Mouse (Mus musculus) adrenal gland, adult 2 months (tissue): ENCODE measurements around the gene Ube2l3. TPM values are rescaled to one million over a fixed set of nuclear protein-coding genes. Genes with fewer than 3 reads are reported as not detected.
"Not testable (repeated sequence)": the region's sequence is repeated elsewhere in the genome, so short reads cannot be mapped to it uniquely, and the experiment has no call there.

ENCODE experiments used
- DNase-seq: peaks from one replicate; pipeline ENCODE4 v3.0.0; 2021
- long read RNA-seq: library from polyadenylated mRNA; stranded (forward); transcript quantifications from one replicate; pipeline ENCODE4 v2.0.0, GENCODE M21; 2021
- polyA plus RNA-seq: library from polyadenylated mRNA; depleted of rRNA; stranded (reverse); fragments of >200 nt; gene quantifications from 2 replicates; pipeline ENCODE4 v1.2.3, GENCODE M21; 2012; rRNA removed
- total RNA-seq, 2 experiments: library from RNA; stranded (reverse); gene quantifications; 2 replicates each; pipeline ENCODE4 v1.2.3; 2021

Ube2l3 gene
- total RNA-seq (100 to 1,000 TPM; 198 to 273 TPM), polyA plus RNA-seq (91.0 and 109 TPM in 2 replicates)
- long read RNA-seq, transcript Ube2l3-201 (4 exons, 2,609 nt), result major isoform, 68 of 85 reads
- long read RNA-seq, partial matches to known transcripts, result 11 of 85 reads
- long read RNA-seq, other reads (novel, unspliced or antisense), result 4 of 85 reads

DNA sequence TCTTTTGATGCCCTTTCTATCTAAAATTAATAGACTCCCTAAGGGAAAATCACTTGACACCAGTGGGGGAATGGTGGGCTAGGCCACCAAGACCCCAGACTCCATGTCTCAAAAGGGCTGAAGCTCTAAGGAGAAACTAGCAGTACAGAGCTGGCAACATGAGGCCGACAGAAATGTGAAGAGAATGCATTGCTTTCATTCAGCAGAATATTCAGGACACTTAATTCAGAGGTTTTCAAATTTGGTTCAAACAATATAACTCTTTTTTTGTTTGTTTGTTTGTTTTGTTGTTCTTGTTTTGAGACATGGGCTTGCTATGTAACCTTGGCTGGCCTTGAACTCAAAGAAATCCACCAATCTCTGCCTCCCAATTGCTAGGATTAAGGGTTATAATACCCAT, at the start of gene Ube2l3:
Ube2l3 (minus strand) TSS at position 101 of the 400 bp plus-strand sequence.
- no peak for DNase-seq

DNA sequence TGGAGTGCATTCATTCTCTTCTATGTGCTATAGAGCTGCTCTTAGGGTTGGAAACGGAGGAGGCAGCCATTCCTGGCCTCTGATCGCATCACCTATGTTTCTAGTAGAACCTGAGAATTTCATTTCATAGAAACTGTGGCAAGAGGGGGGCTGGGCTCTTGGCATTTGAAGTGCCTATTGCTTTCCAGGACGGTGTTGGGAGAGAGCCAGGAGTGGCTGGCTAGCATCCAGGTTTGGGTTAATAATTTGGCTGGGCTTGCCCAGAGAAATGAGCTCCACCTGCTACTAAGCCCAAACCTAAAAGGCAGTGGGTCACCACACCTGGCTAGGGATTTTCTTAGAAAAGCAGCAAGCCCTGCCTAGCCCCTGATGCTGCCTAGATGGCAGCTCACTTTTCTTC, 49.1 kb upstream of the Ube2l3 start:
- peak; percentile 90 for DNase-seq

DNA sequence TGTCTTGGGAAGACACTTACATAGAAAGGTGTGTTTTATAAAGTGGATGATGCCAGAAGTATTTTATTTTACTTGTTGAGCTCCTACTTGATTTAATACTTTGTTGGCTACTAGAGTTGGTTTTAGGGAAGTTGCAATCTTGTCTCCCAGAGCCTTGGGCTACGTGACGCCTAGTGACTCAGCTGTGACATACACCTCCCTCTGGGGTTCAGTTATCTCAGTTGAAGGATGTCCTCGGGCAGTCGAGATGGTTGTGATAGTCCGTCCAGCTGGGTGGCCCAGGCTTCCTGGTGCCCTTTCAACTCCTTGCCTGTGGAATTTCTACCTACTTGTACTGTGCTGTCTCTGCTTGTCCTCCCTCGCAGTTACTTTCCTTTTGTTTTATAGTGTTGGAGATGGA, 46.7 kb upstream of the Ube2l3 start:
- DNase-seq, result peak; percentile 83

DNA sequence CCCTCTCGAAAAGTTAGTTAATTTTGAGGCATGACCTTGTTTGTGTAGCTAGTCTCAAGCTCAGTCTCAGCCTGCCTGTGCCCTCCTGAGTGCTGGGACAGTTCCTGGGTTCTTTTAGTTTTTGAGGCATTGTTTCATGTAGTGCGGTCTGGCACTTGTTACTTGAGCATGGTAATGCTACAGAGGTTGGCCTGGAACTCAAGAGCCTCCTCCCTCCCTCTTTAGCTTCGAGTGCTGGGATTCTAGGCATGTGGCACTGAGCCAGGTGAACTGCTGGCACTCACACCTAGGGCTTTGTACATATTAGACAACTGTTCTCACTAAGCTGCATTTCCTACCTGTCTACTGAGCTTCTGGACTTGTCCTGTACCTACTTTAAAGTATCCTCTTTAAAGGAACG, 45.3 kb upstream of the Ube2l3 start:
- peak; percentile 31 for DNase-seq

DNA sequence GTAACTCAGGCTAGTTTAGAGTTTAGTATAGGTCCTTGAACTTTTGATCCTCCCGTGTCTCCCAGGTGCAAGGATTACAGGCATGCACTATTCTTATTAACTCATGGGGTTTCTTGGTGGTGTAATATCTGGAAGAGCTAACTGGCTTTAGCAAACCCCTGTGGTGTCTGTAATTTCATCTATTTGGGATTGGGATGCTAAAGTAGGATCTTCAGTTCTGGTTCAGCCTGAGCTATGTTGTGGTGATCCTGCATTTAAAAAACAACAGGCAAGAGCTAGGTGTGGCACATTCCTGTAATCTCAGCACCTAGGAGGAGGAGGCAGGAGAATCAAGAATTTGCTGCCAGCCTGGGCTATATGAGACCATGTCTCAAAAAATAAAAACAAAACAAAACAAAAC, 42.5 kb upstream of the Ube2l3 start:
- DNase-seq, result no peak

DNA sequence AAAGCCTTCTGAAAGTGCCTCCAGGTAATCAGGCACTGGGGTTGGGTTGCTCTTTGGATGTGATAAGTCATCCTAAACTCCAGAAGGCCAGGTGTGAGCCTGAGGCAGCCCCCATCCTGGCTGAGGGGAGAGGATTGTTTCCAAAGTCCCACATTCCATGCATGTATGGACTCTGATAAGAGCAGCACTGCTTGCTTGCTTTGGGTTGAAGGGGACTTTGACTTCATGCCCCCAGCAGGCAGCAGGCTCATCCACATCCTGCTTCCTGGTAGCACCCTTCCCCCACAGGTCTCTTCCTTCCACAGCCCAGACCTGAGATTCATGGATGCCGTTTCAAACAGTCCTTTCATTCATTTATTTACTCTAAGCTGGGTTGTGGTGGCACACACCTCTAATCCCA, 41.3 kb upstream of the Ube2l3 start:
- DNase-seq, result no peak

DNA sequence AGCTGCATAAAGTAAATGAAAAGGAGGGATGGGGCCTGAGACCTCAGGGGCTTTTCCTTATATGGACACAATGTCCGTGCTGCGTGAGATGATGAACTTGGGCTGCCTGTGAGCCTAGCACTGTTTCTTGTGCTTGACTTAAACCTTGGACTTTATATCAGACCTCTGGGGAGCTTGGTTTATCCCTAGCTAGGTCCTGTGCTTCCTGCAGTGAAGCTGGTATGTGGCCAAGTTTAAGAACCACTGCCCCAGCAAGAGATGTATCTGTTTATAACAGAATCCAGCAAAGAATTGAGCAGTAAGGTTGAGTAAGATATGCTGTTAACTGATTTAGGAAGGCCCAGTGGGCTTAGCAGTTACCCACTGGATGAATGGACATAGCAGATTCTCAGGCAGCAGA, 37.0 kb upstream of the Ube2l3 start:
- DNase-seq, result no peak

DNA sequence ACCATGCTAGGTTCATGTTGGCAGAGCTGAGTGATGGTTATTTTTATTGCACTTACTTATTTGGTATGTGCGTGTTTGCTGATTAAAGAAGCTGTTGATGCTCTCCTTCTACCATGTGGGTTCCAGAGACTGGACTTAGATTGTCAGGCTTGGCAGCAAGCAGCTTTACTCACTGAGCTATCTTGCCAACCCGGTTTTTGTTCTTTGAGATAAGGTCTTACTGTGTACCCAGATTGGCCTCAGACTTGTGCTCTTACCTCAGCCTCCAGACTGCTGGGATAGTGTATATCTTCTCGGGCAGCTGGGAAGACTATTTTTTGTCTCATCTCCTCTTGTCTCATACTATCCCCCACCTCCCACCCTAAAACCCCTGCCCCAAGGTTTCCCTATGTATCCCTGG, 35.2 kb upstream of the Ube2l3 start:
- DNase-seq, result no peak

DNA sequence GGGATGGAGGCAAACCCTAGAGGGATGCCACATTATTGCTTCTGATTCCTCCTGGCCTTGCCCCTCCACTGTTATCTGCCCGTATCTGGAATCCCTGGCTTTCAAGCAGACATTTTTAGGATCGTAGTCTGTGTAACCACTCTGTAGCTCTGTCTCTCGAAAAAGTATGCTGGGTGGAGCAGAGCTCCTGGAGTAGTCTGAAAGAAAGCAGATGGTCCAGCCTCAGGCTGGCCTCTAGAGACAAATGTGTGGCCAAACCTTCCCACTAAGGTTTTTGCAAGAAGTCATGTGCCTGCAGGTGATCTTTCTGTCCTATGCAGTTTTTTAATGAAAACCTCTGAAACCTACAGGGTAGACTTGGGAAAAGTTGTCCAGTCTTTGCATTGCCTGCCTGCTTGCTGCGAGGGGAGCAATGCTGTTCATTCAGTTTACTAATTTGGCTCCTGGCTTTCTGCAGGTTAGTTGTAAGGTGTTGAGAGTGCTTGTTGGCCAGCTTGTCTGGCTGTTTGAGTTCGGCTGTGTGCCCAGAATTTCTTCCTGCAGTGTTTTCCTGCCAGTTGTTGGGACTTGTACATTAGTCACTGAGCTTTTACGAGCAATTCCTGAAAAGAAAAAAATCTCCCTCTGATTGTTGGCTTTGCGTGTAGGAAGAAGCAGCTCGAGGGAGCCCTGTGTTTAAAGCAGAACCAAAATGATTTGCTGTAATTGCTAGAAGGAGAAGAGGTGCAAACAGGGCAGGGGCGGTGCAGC, 32.6 kb upstream of the Ube2l3 start:
- DNase-seq, result peak; percentile 55

DNA sequence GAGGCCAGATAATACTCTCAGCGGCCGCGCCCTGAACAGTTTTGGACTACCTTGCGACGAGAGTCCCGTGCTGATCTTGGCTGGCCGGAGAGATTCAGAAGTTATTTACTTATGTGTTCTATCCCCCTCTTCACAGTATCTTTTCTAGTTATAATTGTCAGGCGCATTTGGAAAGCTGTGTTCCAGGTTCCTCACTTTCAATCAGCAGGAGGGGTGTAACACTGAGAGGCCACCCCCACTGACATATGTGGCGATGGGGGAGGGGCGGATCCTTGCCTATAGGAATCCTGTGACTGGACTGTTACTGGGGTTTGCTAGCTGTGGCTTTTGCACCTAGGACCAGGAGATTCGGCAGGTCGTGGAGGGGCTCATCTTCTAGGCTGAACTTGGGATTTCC, 32.0 kb upstream of the Ube2l3 start:
- DNase-seq, result peak; percentile 20

DNA sequence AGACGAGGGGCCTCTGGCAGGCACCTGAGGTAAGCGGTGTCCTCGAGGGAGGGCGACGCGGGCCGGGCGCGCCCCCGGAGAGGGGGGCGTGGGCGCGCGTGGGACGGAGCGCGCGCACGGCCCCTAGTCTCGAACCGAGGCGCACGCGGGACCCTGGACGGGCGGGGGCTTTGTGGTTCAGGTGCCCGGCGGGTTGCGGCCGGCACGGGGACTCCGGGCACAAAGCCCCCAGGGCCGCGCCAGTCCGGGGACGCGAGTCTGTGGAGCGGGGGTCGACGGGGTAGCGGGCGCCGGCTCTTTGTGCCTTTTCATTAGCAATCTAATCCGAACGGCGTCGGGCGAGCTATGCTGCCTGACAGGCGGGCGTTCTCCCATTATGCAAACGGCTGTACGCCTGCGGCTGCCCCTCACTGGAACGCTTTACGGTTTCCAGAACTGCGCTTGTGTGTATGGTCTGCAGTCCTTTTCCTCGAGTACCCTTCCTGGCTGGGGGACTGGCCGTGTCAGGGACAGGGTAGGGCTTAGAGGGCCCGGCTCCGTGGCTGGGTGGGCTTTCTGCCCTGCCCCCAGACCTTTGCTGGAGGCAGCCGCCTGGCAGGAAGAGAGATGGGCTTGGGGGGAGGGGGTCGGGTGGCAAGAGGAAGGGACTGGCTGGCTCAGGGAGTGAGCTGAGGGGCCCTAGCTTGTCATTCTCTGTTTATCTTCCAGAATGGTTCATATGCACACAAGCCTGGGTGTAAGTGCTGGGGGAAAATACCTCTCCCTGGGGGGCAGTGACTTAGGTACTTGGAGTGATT, 31.5 kb upstream of the Ube2l3 start:
- DNase-seq, result peak; percentile 38

DNA sequence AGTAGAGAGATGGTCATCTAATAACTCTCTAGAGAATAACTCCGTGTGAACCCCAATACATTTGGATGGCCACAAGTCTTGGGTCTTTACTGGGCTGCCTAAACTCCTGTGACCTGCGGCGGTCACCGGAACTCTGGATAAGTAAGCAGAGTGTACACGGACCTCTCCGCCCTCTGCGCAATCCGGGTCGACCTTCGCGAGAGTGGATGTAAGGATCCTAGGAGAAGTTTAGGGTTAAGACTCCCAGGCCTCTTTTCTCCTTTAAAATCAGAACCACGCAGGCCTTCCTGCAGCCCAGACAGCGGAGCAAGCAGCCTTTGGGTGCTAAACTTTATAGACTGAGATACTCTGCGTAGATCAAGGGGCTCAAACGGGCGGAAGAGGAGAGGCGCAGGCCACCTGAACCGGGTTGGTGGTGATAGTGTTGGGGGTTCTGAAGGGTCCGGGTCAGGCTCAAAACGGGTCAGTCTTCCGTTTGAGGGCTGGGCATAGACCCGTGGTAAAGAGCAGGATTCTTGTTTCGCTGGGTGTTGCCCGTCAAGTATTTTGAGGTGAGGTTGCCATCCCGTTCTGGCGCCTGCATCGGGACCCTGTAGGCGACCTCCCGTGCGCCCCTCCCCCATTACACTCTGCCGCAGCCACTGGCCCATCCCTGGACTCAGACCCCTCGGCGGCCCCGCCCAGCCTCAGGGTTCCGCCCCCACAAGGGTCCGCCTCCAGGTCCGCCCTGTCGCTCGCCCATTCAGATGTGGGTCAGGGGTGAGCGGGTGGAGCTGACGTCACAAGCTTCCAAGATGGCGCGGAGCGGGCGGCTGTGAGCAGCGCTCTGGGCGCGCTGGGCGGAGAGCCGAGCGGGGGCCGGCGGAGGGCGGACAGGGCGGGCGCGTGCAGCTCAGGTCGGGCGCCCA, 30.6 kb upstream of the Ube2l3 start, which contains the start of gene Hic2:
Hic2 (plus strand) TSS at position 779 of the 908 bp plus-strand sequence.
- peak; percentile 98 for DNase-seq

DNA sequence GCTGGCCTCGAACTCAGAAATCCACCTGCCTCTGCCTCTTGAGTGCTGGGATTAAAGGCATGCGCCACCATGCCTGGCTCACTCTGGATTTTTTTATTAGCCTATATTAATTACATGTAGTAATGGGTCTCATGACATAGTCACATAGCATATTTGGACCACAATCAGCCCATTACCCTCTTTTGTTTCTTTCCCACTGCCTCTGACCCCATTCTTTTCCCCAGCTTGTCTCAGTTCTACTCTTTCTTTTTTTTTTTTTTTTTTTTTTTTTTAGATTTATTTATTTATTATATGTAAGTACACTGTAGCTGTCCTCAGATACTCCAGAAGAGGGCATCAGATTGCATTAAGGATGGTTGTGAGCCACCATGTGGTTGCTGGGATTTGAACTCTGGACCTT, 29.1 kb upstream of the Ube2l3 start:
- DNase-seq, result not testable (repeated sequence)

DNA sequence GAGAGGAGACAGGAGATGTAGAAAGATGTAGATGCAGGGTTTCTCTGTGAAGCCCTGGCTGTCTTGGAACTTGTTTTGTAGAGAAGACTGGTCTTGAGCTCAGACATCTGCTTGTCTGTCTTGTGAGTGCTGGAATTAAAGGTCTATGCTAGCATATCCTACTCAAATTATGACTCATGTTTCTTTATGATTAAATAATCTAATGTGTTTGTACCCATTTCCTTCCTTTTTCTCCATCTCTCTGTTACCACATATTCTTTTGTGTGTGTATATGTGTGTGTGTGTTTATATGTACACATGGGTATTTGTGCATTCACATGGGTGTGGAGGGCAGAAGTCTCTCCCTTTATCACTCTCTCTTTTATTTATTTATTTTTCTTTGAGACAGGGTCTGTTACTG, 24.0 kb upstream of the Ube2l3 start:
- no peak for DNase-seq

DNA sequence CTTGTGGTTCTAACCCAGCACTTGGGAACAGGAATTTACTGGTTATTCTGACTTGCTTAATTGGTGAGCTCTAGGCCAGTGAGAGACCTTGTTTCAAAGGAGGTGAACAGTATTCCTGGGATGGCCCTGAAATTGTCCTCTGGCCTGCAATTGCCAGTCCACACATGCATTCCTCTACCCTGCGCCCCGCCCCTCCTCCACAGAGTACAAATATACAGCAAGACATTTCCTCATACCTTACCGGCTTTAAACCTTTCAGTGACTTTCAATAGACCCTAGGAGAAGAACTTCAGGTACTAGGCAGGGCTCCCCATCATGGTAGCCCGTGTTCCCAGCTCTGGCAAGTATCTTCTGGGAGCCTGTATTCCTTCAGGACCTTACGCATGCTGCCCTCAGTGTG, 23.1 kb upstream of the Ube2l3 start:
- DNase-seq, result no peak

DNA sequence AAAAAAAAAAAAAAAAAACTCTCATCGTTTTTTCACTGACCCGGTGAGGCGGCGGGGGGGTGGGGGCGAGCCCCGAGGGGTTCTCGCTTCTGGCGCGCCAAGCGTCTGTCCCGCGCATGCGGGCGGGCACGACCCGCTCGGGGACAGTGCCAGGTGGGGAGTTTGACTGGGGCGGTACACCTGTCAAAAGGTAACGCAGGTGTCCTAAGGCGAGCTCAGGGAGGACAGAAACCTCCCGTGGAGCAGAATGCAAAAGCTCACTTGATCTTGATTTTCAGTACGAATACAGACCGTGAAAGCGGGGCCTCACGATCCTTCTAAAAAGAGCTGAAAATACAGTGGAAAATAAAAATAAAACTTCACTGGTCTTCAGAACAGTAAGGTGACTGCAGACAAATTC, 19.7 kb upstream of the Ube2l3 start:
- DNase-seq, result peak; percentile 91

DNA sequence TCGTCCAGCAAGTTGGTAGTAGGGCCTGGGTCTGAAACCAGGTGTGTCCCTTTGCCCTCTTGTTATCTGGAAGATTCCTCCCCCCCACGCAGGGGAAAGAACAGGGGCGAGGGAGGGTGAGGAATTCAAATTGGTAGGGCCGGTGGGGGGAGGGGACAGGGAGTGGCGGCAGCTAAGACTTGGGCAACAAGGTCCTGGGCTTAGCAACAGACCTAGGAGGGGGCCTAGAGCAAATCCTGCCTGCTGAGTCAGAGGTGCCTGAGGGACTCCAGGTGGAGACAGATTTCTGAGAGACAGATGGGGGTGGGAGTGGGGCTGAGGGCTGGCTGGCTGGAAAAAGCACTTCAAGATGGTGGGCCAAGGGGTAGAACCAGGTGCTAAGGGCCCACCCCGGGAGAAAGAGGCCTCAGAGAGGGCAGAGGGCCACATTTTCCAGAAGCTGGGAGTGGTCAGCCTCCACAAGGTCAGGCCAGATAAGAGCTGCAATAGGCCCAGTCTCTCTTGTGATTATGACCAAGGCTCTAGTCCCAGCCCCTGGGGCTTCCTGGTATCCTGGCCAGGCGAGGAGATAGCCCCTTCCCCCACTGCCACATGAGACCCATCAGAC, 17.8 kb upstream of the Ube2l3 start:
- no peak for DNase-seq

DNA sequence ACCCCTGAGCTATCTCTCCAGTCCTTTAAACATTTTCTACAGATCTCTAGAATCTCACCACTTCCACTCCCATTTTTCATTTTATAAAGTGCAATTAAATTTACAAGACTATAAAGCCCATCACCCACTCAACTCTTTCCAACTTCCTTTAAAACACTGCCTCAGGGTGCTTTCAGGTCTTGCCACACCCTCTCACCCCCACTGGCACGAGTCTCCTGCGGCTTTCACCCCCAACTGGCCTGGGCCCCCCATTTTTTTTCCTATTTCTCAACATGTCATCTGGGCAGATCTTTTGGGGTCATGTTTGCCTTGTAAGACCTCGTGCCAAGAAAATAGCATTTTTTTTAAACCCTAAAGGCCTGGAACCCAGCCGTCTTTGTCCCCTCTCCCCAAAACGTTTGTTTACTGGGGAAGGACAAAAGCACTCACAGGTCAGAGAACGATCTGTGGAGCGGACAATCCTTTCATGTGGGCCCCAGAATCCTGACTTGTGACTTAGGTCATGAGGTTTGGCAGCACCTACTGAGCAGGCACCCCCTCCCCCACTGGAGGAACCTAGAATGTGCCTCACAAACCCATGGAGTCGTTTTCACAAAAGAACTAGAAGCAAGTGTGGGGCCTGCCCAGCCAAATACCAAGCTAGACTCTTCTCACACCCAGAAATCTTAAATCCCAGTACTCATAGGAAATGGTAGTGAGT, 14.6 kb upstream of the Ube2l3 start:
- no peak for DNase-seq

DNA sequence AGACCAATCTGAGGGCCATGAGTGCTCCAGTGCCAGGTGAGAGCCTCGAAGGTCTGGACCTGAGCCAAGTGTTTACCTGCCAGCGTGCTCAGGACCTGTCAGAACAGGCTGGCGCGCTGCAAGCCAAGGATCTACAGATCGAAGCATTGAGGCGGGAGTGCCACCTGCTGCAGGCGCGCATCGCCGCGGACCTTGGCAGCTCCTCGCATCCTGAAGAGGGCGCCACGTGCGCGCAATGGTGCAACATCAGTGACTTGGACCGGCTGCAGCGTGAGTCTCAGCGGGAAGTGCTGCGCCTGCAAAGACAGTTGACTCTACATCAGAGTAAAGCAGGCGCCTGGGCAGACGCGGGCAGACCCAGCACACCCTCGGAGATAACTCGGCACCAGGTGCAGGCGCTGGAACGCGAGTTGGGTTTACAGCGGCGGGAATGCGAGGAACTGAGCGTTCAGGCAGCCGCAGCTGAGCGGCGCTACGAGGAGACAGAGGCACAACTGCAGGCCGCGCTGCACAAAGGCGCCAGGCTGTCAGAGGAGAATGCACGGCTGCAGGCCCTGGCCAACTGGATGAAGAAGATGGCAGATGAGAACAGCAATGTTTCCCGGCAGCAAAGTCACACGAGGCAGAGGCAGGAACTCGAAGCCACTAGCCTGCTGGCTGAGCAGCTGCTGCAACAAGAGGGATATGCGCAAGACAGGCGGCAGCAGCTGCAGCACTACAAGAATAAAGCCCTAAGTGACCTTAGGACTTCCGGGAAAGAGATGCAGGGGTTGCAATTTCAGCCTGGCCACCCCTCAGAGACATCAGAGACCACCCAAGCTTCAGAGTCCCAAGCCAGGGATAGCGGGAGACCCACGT, 7.8 kb upstream of the Ube2l3 start:
- DNase-seq, result peak; percentile 92

DNA sequence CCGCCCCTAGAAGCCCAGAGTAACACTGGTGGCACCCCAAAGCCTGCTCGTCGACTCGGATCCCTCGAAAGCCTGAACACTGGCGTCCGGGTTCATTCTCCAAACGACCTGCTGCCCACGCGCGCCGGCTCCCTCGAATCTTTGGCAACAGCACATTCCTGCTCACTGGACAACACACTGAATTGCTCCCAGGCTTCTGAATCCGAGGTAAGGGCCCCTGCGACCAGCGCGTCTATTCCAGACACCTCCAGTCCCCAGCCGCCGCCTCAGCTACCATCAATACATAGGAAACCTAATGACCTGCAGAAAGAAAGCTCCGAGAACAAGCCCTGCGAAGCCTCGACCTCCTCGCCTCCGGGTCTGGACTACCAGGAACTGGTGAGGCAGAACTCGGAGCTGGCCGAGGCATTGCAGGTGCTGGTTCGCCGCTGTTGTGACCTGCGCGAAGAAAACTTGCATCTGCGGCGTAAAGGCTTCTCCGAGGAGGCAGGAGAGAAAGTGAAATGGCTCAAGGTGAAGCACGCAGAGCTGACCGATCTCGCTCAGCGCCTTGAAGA, 7.0 kb upstream of the Ube2l3 start:
- no peak for DNase-seq
